Mouse (Mus musculus) induced T-regulatory cell, adult 2 months (primary cell): Measurements from ENCODE around the gene Spata45.

Experiments
- DNase-seq: peaks from one replicate; pipeline ENCODE4 v3.0.0-alpha.2; 2012; ENCODE audit warnings: low read depth

Spata45 gene

GRCm38 (mm10) chr1:191041352-191041751, 4.9 kb downstream of the Spata45 start:
- DNase-seq, result no peak

GRCm38 (mm10) chr1:191042106-191042505, 5.7 kb downstream of the Spata45 start:
- DNase-seq, result no peak

DNA sequence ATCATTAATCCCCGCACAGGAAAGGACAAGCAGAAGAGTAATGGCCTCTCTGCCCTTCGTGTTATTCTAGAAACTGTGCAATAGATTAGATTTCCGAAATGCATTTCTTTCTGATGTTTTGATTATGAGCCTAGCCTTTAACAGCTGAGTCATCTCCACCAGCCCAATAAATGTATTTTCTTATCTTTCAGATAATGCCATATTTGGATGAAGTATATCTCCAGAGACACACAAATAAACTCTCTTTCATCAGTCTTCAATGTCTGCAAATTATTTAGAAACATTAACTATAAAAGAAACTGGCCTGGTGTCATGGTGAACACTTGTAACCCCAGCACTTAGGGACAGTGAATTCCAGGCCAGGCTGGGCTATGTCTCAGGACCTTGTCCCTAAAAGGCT, 6.2 kb downstream of the Spata45 start:
- DNase-seq, result no peak

DNA sequence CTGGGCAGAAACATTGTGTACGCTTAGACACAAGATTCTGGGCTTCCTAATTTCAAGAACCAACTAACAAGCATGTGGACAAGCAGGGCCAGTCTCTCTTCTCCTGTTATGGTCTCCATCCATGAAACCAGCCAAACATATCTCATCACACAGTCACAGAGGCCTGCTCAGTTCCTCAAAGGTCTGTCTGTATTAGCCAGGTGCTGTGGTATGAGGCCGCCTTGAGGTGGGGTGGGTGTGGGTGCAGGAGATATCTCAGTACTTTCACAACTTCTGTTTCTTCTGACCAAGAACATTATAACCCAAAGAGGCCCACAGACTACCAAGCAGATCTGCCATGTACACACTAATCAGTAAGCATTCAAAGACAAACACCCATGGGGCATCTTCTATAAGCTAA, 8.8 kb downstream of the Spata45 start:
- DNase-seq, result no peak

DNA sequence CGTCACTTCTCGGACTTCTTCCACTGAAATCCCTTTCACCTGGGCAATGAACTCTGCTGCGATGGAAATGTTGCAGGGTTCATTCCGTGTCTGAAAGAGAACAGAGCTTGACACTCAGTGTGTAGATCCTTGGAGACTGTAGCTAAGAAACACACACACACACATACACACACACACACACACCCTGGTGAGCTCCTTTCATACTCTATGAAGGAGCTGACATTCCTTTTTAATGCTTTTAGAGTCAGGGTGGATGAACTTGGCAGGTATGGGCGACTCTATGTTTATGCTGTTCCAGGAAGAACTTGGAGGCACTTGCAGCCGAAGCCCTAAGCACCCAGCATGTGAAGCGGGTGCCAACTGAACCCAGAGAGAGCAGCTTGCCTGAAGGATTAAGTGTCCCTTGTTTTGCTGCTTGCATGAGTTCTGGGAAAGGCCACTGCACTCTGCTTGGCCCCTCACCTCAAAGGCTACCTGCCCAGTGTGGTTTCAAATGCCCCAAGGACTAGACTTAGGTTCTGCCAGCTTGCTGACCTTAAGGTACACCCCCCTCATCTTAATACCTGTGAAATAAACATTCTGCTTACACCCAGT, 9.9 kb downstream of the Spata45 start:
- no peak for DNase-seq

DNA sequence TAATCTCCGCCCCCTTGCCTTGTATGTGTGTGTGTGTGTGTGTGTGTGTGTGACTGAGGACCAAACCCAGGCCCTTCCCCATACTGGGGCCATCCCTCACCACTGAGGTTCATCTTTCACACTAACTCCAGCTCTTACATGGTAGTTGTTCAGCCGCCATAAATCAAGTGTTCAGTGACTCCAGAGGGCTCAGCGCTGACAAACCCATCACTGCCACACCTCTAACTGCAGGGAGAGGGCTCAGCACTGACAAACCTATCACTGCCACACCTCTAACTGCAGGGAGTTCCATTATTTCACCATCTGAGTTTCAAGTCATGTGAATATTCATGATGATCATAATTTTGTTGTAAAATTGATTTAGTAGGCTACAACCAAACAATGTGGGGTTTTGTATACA, 17.1 kb downstream of the Spata45 start:
- no peak for DNase-seq

GRCm38 (mm10) chr1:191054870-191055532, 18.6 kb downstream of the Spata45 start:
- DNase-seq, result no peak

DNA sequence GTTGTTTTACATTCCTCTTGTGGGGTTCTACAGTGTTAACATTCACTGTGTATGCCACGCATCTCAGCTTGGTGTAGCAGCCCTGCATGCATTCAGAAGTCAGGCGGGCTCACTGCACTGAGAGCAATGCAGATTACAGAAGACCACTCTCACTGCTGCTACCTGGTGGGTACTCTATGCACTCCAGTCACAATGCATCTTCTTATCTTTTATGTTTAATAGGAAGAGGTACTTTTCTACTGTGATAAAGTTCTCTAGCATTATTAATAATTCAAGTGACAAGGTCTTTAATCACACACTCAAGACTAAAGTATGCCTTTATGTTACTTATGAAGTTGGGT, 19.1 kb downstream of the Spata45 start:
- no peak for DNase-seq

DNA sequence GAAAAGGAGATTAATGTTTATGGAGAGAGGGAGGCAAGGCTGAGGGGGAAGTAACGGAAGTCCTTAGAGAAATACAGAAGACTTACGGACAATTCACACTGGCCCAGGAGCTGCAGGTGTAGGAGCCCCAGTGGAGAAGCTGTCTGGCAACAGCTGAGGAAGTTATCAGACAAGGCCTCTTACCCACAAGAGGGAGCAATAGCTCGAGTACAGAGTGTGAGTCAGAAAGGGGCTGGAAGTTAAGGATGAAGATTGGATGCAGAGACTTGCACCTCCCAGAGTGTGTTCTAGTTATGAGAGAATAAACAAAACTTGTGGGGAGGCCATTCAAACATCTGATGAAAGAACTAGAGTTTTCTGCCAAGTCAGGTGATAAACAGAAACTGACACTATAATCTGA, 21.0 kb downstream of the Spata45 start:
- DNase-seq, result no peak

GRCm38 (mm10) chr1:191062241-191062780, 25.9 kb downstream of the Spata45 start:
- no peak for DNase-seq

- peak; percentile 95 for DNase-seq
These were observed 26.5 kb downstream of the Spata45 start, which contains the start of the genes Tatdn3 and Nsl1 for GRCm38 (mm10) chr1:191062781-191063485. Tatdn3 (minus strand) TSS chr1:191062932. Nsl1 (plus strand) TSS chr1:191063012.

DNA sequence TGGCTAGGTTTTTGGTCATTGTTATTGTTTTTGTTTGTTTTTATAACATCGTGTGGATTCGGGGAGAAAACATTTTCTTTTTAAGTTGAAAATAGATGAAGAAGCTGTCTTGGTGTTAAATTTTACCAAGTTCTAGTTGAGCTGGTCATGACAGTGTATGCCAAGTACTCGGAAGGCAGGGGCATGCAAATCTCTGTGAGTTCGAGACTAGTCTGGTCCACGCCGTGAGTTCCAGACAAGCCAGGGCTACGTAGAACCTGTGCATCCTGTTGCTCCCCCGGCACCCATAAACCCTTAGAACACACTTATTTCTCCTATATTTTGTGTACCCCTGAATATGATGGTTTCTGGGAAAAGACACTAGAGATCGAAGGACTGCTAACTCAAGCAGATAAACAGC, 27.3 kb downstream of the Spata45 start:
- DNase-seq, result no peak

DNA sequence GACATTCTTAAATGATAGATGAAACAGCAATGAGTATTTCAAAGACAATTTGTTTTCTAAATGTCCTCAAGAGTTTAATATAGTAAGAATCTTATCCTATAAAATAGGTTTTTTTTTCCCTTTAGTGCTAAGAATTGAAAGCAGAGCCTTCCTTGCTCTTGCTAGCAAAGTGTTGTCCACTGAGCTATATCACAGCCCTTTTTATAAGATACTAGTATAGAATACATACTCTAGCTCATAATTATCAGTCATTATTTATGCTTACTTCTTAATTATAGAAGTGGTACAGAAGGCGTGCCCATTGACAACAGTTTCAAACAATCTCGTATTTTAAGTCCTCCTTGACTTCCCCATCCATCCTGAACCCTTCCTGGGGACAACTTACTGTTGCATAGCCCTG, 28.1 kb downstream of the Spata45 start:
- DNase-seq, result no peak

DNA sequence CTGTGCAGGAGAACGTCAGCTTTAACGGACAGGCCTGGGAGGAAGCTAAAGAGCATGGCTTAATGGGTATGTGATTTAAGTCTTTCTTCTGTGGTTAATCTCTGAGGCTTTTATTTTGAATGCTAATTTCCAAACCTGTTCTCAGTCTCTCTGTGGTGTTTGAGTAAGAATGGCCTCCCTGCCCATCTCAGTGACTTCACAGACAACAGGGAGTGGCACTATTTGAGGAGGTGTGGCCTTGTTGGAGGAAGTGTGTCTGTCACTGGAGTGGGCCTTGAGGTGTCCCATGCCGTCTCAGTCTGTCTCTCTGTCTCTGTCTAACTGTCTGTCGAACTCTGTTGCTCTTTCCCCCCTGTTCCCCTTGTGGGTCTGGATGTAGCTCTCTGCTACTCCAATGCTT, 28.7 kb downstream of the Spata45 start:
- no peak for DNase-seq

GRCm38 (mm10) chr1:191068377-191068776, 31.9 kb downstream of the Spata45 start:
- no peak for DNase-seq

GRCm38 (mm10) chr1:191070259-191070658, 33.8 kb downstream of the Spata45 start:
- no peak for DNase-seq

- no peak for DNase-seq
These were observed 35.2 kb downstream of the Spata45 start for GRCm38 (mm10) chr1:191071613-191072012.

DNA sequence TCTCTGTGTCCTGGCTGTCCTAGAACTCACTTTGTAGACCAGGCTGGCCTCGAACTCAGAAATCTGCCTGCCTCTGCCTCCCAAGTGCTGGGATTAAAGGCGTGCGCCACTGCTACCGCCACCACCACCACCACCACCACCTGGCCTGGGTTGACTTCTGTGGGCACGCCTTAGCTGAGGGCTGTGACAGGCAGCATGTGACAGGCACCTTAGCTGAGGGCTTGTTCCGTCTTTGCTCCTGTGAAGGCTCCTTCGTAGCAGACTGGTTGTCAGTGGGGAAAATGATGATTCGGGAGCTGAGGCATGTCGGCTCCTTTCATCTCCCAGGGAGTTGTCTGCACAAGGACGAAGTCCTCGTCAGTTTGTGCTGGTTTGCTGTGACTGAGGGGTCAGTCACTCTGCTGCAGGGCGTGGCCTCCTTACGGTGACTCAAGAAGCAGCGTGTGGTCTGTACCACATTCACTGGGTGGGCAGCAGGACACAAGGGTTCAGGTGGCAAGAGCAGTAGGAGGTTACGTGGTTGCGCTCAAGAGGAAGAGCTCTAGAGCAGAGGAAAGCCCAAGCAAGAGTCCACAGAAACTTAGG, 36.0 kb downstream of the Spata45 start:
- no peak for DNase-seq

GRCm38 (mm10) chr1:191073001-191073400, 36.6 kb downstream of the Spata45 start:
- no peak for DNase-seq

- DNase-seq, result no peak
These were observed 37.0 kb downstream of the Spata45 start for GRCm38 (mm10) chr1:191073486-191073885.

DNA sequence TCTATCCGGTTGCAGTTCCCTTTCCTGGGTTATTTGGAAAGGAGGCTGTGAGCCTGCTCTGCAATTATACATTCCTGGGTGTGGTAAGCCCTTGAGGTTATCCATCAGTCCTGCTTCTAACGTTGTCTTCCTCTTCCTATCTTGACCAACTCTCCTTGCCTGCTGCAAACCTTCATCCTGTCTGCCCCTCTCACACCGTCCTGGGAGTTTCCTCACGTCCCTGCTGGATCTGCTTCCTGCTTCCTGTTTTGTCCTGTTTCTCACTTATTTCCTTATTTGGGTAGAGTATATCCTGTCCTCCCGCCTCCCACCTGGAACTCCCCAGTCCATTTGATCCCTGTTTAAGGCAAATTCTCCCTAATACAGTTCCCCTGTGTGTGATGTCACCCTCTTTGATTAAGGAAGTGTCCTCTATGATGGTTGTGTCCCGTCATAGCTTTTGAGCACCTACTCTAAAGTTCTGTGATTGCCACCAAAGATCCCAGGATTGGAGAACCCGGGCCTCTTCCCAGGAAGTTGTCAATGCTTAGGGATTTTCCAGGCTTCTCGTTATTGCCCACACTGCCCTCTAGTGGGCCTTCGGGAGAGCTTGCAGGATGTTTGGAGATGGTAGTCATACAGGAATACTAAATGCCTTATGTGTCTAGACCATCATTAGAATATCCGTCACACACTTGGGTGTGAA, 38.9 kb downstream of the Spata45 start:
- peak; percentile 53 for DNase-seq

GRCm38 (mm10) chr1:191083230-191083629, 46.8 kb downstream of the Spata45 start:
- no peak for DNase-seq
